Mouse (Mus musculus) embryonic facial prominence, embryonic 12.5 days (tissue): ENCODE results near the gene 2610528J11Rik. TPM values are rescaled to one million over a fixed set of nuclear protein-coding genes. Genes with fewer than 3 reads are reported as not detected.
A peak's percentile ranks its signal among the peaks of the same experiment; 100 is the strongest.
"Not testable (repeated sequence)": the region's sequence is repeated elsewhere in the genome, so short reads cannot be mapped to it uniquely, and the experiment has no call there.

ENCODE experiments used
- ATAC-seq: fragments of 200-750 bp; cut with Nextera tagmentation; 2 replicates; pipeline ENCODE4 v1.8.0; 2017; ENCODE audit not compliant: insufficient number of reproducible peaks, insufficient read depth, low FRiP score, low TSS enrichment
- H3K27ac ChIP-seq: fragments of 300-500 bp; sonication (generic); 2 replicates; pipeline ENCODE4 v1.5.1; 2016; ENCODE audit warnings: mild to moderate bottlenecking
- H3K27me3 ChIP-seq: fragments of 300-500 bp; sonication (generic); 2 replicates; pipeline ENCODE4 v1.6.1; 2016; ENCODE audit warnings: mild to moderate bottlenecking, moderate library complexity
- H3K36me3 ChIP-seq: fragments of 300-500 bp; sonication (generic); 2 replicates; pipeline ENCODE4 v1.6.1; 2016; ENCODE audit warnings: mild to moderate bottlenecking
- H3K4me1 ChIP-seq: fragments of 300-500 bp; sonication (generic); 2 replicates; pipeline ENCODE4 v1.6.1; 2016
- H3K4me2 ChIP-seq: fragments of 300-500 bp; sonication (generic); replicated peaks from 2 replicates; pipeline ENCODE4 v1.6.1; 2016; ENCODE audit warnings: mild to moderate bottlenecking, moderate library complexity
- H3K4me3 ChIP-seq: fragments of 300-500 bp; sonication (generic); 2 replicates; pipeline ENCODE4 v1.5.1; 2016; ENCODE audit warnings: mild to moderate bottlenecking
- H3K9ac ChIP-seq: fragments of 300-500 bp; sonication (generic); 2 replicates; pipeline ENCODE4 v1.6.1; 2016; ENCODE audit warnings: mild to moderate bottlenecking, moderate library complexity
- H3K9me3 ChIP-seq: fragments of 300-500 bp; sonication (generic); 2 replicates; pipeline ENCODE4 v1.6.1; 2016; ENCODE audit warnings: mild to moderate bottlenecking, moderate library complexity
- WGBS: fragments of 180-500 bp; shearing (Covaris S2); methylation state at CpG from one replicate; pipeline ENCODE4 v1.1.7; 2016; 5-methylcytosine and 5-hydroxymethylcytosine counted together
- polyA plus RNA-seq: library from polyadenylated mRNA; unstranded; fragments of >200 nt; fragmentation: Nextera tagmentation; extraction: Ambion mirVana; gene quantifications from 2 replicates; pipeline ENCODE4 v1.2.1, GENCODE M21; 2016

The 2610528J11Rik gene
- polyA plus RNA-seq, 1 experiment from 2014 or later = 1.8 TPM

GRCm38 (mm10) chr4:118543158-118543530 lies 16.3 kb downstream of the 2610528J11Rik start:
- Histone ChIP-seq H3K27me3 (peaks cover 10% of the 10 kb centered on the region; the same call in 1 of the 2 replicates), H3K27ac (no peak overlapping the region), H3K4me3 (peak overlapping the region; percentile 24), H3K9me3 (no peaks in the 10 kb centered on the region), H3K4me2 (peak overlapping the region; percentile 54), H3K9ac (no peak overlapping the region), H3K4me1 (peaks cover 22% of the 10 kb centered on the region), H3K36me3 (no peaks in the 10 kb centered on the region)
- WGBS = 9% methylated on average over 13 of the region's 13 CpGs
- no peak for ATAC-seq

DNA sequence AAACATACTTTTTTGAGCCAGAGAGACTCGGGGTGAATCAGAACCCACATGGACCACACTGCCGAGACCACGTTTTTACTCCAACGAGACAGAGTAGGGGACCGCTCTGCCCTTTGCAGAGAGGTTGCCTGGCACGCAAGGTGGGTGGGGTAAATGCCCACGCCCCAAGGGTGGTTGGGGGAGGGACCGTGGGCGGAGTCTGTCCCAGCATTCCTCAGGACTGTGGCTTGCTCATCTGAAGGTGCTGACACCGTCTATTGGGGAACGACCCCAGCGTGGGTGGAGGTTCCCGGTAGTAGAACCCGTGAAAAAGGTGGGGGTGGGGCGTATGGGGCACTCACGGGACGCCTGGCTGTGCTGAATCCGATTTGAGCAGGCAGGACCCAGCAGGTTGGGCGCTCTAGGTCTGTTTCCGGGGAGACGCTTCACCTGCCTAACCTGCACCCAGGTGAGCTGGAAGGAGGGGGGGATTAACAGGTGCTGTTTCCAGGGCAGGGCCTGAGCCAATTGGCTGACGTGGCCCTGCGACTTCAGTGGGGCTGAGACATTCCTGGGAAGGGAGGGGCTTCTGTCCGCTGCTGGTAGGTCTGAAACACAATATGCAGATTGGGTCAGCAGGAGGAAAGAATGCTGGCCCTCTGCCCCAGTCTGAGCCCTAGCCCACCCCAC lies 16.9 kb downstream of the 2610528J11Rik start, which contains the start of gene Tmem125:
Gene Tmem125 (minus strand): TSS at position 453 of the 669 bp plus-strand sequence.
- Histone ChIP-seq H3K36me3 (no peaks in the 10 kb centered on the region), H3K27ac (no peak within 1 kb of the TSS), H3K4me2 (peak within 1 kb of the TSS; percentile 54), H3K9ac (no peak within 1 kb of the TSS), H3K4me1 (peaks cover 19% of the 10 kb centered on the region), H3K27me3 (peaks cover 7% of the 10 kb centered on the region; the same call in 1 of the 2 replicates), H3K4me3 (peak within 1 kb of the TSS; percentile 24), H3K9me3 (no peaks in the 10 kb centered on the region)
- WGBS = 1% methylated on average over 24 of the region's 24 CpGs
- peak; percentile 80 for ATAC-seq

GRCm38 (mm10) chr4:118544441-118545127 lies 17.8 kb downstream of the 2610528J11Rik start:
- 0 out of 2 replicates have a peak overlapping the region, but pooled peaks have one; percentile 54 for H3K4me2 ChIP-seq
- no peak overlapping the region for H3K27ac ChIP-seq
- 0 out of 2 replicates have a peak, but pooled peaks cover 5% of the 10 kb centered on the region for H3K27me3 ChIP-seq
- no peaks in the 10 kb centered on the region for H3K36me3 ChIP-seq
- no peak overlapping the region for H3K4me3 ChIP-seq
- no peak for ATAC-seq
- H3K9ac ChIP-seq = no peak overlapping the region
- H3K9me3 ChIP-seq = no peaks in the 10 kb centered on the region
- 71% methylated on average over 14 of the region's 14 CpGs for WGBS
- peaks cover 18% of the 10 kb centered on the region for H3K4me1 ChIP-seq

DNA sequence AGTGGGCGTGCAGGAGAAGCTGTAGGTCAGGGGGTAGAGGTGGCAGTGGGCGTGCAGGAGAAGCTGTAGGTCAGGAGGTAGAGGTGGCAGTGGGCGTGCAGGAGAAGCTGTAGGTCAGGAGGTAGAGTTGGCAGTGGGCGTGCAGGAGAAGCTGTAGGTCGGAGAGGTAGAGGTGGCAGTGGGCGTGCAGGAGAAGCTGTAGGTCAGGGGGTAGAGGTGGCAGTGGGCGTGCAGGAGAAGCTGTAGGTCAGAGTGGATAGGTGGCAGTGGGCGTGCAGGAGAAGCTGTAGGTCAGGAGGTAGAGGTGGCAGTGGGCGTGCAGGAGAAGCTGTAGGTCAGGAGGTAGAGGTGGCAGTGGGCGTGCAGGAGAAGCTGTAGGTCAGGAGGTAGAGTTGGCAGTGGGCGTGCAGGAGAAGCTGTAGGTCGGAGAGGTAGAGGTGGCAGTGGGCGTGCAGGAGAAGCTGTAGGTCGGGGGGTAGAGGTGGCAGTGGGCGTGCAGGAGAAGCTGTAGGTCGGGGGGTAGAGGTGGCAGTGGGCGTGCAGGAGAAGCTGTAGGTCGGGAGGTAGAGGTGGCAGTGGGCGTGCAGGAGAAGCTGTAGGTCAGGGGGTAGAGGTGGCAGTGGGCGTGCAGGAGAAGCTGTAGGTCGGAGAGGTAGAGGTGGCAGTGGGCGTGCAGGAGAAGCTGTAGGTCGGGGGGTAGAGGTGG lies 20.8 kb downstream of the 2610528J11Rik start:
- 88% methylated on average over 23 of the region's 23 CpGs for WGBS
- not testable (repeated sequence) for H3K9ac ChIP-seq, ATAC-seq, H3K27ac ChIP-seq, H3K4me3 ChIP-seq, H3K9me3 ChIP-seq, H3K4me1 ChIP-seq, H3K27me3 ChIP-seq, H3K36me3 ChIP-seq, H3K4me2 ChIP-seq

GRCm38 (mm10) chr4:118548130-118548480 lies 21.3 kb downstream of the 2610528J11Rik start:
- H3K36me3 ChIP-seq, H3K27me3 ChIP-seq, H3K4me2 ChIP-seq, H3K4me1 ChIP-seq, H3K9ac ChIP-seq, H3K9me3 ChIP-seq, H3K27ac ChIP-seq, H3K4me3 ChIP-seq, ATAC-seq: not testable (repeated sequence)
- 88% methylated on average over 10 of the region's 10 CpGs for WGBS

GRCm38 (mm10) chr4:118553039-118553649 lies 26.3 kb downstream of the 2610528J11Rik start:
- H3K4me1 ChIP-seq = no peaks in the 10 kb centered on the region
- WGBS = 66% methylated on average over 3 of the region's 3 CpGs
- H3K27me3 ChIP-seq = no peaks in the 10 kb centered on the region
- no peak for ATAC-seq
- H3K9ac ChIP-seq = no peak overlapping the region
- H3K27ac ChIP-seq = no peak overlapping the region
- H3K4me3 ChIP-seq = no peak overlapping the region
- H3K4me2 ChIP-seq = no peak overlapping the region
- no peaks in the 10 kb centered on the region for H3K9me3 ChIP-seq
- H3K36me3 ChIP-seq = no peaks in the 10 kb centered on the region

DNA sequence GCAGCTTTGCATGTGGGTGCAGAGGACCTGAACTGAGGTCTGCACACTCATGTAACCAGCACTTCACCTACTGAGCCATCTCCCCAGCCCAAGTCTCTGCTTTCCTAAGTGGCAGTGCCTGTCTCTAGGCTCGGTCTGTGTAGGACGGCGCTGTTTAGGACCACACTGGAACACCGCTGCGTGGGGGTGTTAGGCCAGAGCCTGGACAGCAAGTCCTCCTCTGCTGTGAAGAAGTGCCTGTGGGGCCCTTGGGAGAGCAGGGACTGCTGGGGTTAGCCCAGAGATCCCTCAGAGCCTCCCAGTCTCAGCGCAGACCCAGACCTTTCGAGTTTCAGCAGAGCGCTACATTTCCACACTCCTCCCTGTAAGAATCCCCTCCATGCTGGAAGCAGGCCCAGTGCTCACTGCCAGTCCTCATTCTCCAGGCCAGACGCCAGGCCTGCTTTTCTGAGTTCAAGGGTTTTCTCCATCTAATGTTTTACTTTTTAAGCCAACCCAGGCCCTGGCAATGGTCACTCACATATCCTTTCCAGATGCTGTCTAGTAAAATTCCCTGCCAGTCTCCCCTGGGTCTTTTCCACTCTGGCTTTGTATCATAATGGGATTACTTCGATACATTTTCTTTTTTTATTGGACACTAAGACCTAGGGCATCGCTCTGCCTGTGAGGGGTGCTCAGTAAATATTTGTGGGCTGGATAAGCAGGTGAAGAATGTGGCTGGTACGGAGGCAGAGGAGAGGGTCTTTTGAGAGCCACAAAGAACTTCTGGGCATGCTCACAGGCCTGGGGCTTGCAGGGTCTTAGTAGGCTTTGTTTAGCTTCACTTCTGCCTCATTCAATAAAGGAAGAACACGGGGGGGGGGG lies 37.5 kb downstream of the 2610528J11Rik start:
- no peak overlapping the region for H3K4me2 ChIP-seq
- H3K27me3 ChIP-seq = no peaks in the 10 kb centered on the region
- ATAC-seq = no peak
- no peaks in the 10 kb centered on the region for H3K36me3 ChIP-seq
- 0 out of 2 replicates have a peak overlapping the region, but pooled peaks have one; percentile 2 for H3K27ac ChIP-seq
- no peaks in the 10 kb centered on the region for H3K4me1 ChIP-seq
- no peak overlapping the region for H3K4me3 ChIP-seq
- no peak overlapping the region for H3K9ac ChIP-seq
- 69% methylated on average over 13 of the region's 13 CpGs for whole genome bisulfite sequencing
- H3K9me3 ChIP-seq = no peaks in the 10 kb centered on the region

GRCm38 (mm10) chr4:118564926-118565279 lies 38.1 kb downstream of the 2610528J11Rik start:
- 61% methylated on average over 3 of the region's 3 CpGs for WGBS
- H3K4me2 ChIP-seq = no peak overlapping the region
- no peaks in the 10 kb centered on the region for H3K36me3 ChIP-seq
- no peaks in the 10 kb centered on the region for H3K9me3 ChIP-seq
- H3K4me1 ChIP-seq = no peaks in the 10 kb centered on the region
- no peak overlapping the region for H3K4me3 ChIP-seq
- H3K27me3 ChIP-seq = no peaks in the 10 kb centered on the region
- H3K9ac ChIP-seq = no peak overlapping the region
- H3K27ac ChIP-seq = no peak overlapping the region
- ATAC-seq = no peak

GRCm38 (mm10) chr4:118566161-118566676 lies 39.4 kb downstream of the 2610528J11Rik start:
- Histone ChIP-seq H3K27ac (no peak overlapping the region), H3K4me2 (no peak overlapping the region)

DNA sequence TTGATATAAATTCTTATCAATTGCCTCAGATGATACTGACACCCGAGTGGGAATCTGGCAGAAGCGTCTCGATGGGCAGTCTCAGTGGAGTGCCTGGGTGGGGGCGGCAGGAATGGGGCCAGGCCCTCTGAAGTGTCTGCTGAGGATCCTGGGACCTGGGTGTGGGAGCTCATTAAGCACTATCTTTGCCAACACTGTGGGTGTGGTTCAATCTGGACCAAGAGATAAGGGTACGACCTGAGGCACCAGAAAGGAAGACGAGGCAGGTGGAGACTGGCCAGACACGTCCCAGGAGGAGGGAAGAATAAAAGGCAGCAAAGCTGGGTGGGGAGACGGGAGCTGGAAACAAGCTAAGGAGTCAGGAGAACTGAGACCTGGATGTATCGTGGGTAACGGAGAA lies 41.9 kb downstream of the 2610528J11Rik start:
- 74% methylated on average over 10 of the region's 10 CpGs for WGBS
- ATAC-seq = no peak

More at GRCm38 (mm10) chr4:118566161-118566676, 39.4 kb downstream of the 2610528J11Rik start:
- no peaks in the 10 kb centered on the region for H3K9me3 ChIP-seq
- no peak for ATAC-seq
- H3K36me3 ChIP-seq = no peaks in the 10 kb centered on the region
- H3K27me3 ChIP-seq = no peaks in the 10 kb centered on the region
- H3K9ac ChIP-seq = no peak overlapping the region
- no peak overlapping the region for H3K4me3 ChIP-seq
- WGBS = 30% methylated on average over 7 of the region's 7 CpGs
- H3K4me1 ChIP-seq = no peaks in the 10 kb centered on the region

DNA sequence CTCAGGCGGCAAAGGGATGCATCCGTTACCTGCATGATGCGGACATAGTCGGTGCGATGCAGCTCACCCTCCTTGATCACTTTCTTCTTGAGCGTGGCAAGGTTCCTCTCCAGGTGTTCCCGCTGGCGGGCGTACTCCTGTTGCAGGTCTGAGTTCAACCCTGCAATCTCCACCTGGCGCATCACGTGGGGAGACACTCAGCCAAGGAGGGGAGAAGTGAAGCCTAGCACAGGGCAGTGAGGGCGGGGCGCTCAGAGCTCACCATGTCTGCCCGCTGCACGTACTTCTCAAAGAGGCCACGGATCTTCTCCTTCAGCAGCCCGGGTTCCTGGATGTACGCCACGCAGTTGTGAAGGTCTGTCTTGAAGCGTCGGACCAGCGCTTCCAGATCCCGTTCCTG lies 42.5 kb downstream of the 2610528J11Rik start:
- H3K4me3 ChIP-seq = no peak overlapping the region
- no peak overlapping the region for H3K27ac ChIP-seq

More for the DNA sequence above, 41.9 kb downstream of the 2610528J11Rik start:
- Histone ChIP-seq H3K4me3 (no peak overlapping the region), H3K4me2 (no peak overlapping the region), H3K4me1 (no peaks in the 10 kb centered on the region), H3K9ac (no peak overlapping the region), H3K9me3 (no peaks in the 10 kb centered on the region), H3K36me3 (no peaks in the 10 kb centered on the region), H3K27ac (no peak overlapping the region), H3K27me3 (no peaks in the 10 kb centered on the region)

More for the DNA sequence above, 42.5 kb downstream of the 2610528J11Rik start:
- no peak overlapping the region for H3K4me2 ChIP-seq
- no peaks in the 10 kb centered on the region for H3K9me3 ChIP-seq
- ATAC-seq = no peak
- 77% methylated on average over 23 of the region's 23 CpGs for WGBS
- H3K9ac ChIP-seq = no peak overlapping the region
- H3K36me3 ChIP-seq = no peaks in the 10 kb centered on the region
- no peaks in the 10 kb centered on the region for H3K4me1 ChIP-seq
- no peaks in the 10 kb centered on the region for H3K27me3 ChIP-seq
